Mouse (Mus musculus): ENCODE results near the gene Gp9. TPM values are rescaled to one million over a fixed set of nuclear protein-coding genes. Genes with fewer than 3 reads are reported as not detected.

Gene Gp9
- total and polyA plus RNA-seq, 2 experiments from 2014 or later = not detected

- H3K4me3 ChIP-seq (ENCODE audit: low read depth, low read length) = no peak overlapping the region
- DNase-seq (ENCODE audit: low spot score) = no peak
- ATAC-seq (ENCODE audit: low FRiP score) = no peak
- TF ChIP-seq CTCF (IDR thresholded peaks at IDR 0.05) = no peak
- H3K36me3 ChIP-seq (ENCODE audit: insufficient read depth, low read length) = peaks cover 9% of the 10 kb centered on the region; the same call in 1 of the 2 replicates
- H3K27ac ChIP-seq (ENCODE audit: low read depth, low read length) = no peak overlapping the region
- no peak overlapping the region for H3K9ac ChIP-seq (replicated peaks; ENCODE audit: low read length, poor library complexity, severe bottlenecking)
- no peaks in the 10 kb centered on the region for H3K9me3 ChIP-seq (ENCODE audit: low read length)
- WGBS = 87% methylated on average over 6 of the region's 6 CpGs
- no peak overlapping the region for H3K4me2 ChIP-seq (ENCODE audit: low read depth, low read length, poor library complexity, severe bottlenecking)
- H3K27me3 ChIP-seq (ENCODE audit: insufficient read depth, low read length) = no peaks in the 10 kb centered on the region
- no peaks in the 10 kb centered on the region for H3K4me1 ChIP-seq (ENCODE audit: insufficient read depth, low read length)
These were observed 26.3 kb upstream of the Gp9 start for GRCm38 (mm10) chr6:87751574-87751973.

GRCm38 (mm10) chr6:87755196-87755595 is 22.7 kb upstream of the Gp9 start:
- Histone ChIP-seq H3K9me3 (ENCODE audit: low read length) (no peaks in the 10 kb centered on the region), H3K27me3 (ENCODE audit: insufficient read depth, low read length) (no peaks in the 10 kb centered on the region), H3K4me2 (ENCODE audit: low read depth, low read length, poor library complexity, severe bottlenecking) (no peak overlapping the region), H3K9ac (replicated peaks; ENCODE audit: low read length, poor library complexity, severe bottlenecking) (no peak overlapping the region), H3K4me3 (ENCODE audit: low read depth, low read length) (no peak overlapping the region), H3K27ac (ENCODE audit: low read depth, low read length) (no peak overlapping the region), H3K36me3 (ENCODE audit: insufficient read depth, low read length) (peaks cover 11% of the 10 kb centered on the region; the same call in 1 of the 2 replicates), H3K4me1 (ENCODE audit: insufficient read depth, low read length) (no peaks in the 10 kb centered on the region)
- WGBS = 96% methylated on average over 4 of the region's 4 CpGs
- ATAC-seq (ENCODE audit: low FRiP score) = no peak
- no peak for TF ChIP-seq CTCF (IDR thresholded peaks at IDR 0.05)
- DNase-seq (ENCODE audit: low spot score) = no peak

- Histone ChIP-seq H3K4me3 (ENCODE audit: low read depth, low read length) (no peak overlapping the region), H3K4me1 (ENCODE audit: insufficient read depth, low read length) (no peaks in the 10 kb centered on the region), H3K4me2 (ENCODE audit: low read depth, low read length, poor library complexity, severe bottlenecking) (no peak overlapping the region), H3K27me3 (ENCODE audit: insufficient read depth, low read length) (no peaks in the 10 kb centered on the region), H3K36me3 (ENCODE audit: insufficient read depth, low read length) (peaks cover 6% of the 10 kb centered on the region; the same call in 1 of the 2 replicates), H3K9me3 (ENCODE audit: low read length) (no peaks in the 10 kb centered on the region), H3K9ac (replicated peaks; ENCODE audit: low read length, poor library complexity, severe bottlenecking) (no peak overlapping the region), H3K27ac (ENCODE audit: low read depth, low read length) (no peak overlapping the region)
- TF ChIP-seq CTCF (IDR thresholded peaks at IDR 0.05) = no peak
- WGBS = 90% methylated on average over 8 of the region's 8 CpGs
- no peak for DNase-seq (ENCODE audit: low spot score)
- ATAC-seq (ENCODE audit: low FRiP score) = no peak
These were observed 21.0 kb upstream of the Gp9 start for GRCm38 (mm10) chr6:87756896-87757295.

- TF ChIP-seq CTCF (IDR thresholded peaks at IDR 0.05) = no peak
- WGBS = 67% methylated on average over 3 of the region's 3 CpGs
- no peak overlapping the region for H3K4me2 ChIP-seq (ENCODE audit: low read depth, low read length, poor library complexity, severe bottlenecking)
These were observed 18.5 kb upstream of the Gp9 start for GRCm38 (mm10) chr6:87759404-87759803.

GRCm38 (mm10) chr6:87759850-87760249 is 18.0 kb upstream of the Gp9 start:
- H3K27ac ChIP-seq (ENCODE audit: low read depth, low read length) = no peak overlapping the region
- no peak for DNase-seq (ENCODE audit: low spot score)
- no peak overlapping the region for H3K9ac ChIP-seq (replicated peaks; ENCODE audit: low read length, poor library complexity, severe bottlenecking)
- no peak overlapping the region for H3K4me3 ChIP-seq (ENCODE audit: low read depth, low read length)
- H3K4me1 ChIP-seq (ENCODE audit: insufficient read depth, low read length) = no peaks in the 10 kb centered on the region
- peaks cover 4% of the 10 kb centered on the region; the same call in 1 of the 2 replicates for H3K36me3 ChIP-seq (ENCODE audit: insufficient read depth, low read length)
- TF ChIP-seq CTCF (IDR thresholded peaks at IDR 0.05) = no peak
- WGBS = 83% methylated on average over 3 of the region's 3 CpGs
- H3K27me3 ChIP-seq (ENCODE audit: insufficient read depth, low read length) = no peaks in the 10 kb centered on the region
- no peak overlapping the region for H3K4me2 ChIP-seq (ENCODE audit: low read depth, low read length, poor library complexity, severe bottlenecking)
- no peak for ATAC-seq (ENCODE audit: low FRiP score)
- H3K9me3 ChIP-seq (ENCODE audit: low read length) = no peaks in the 10 kb centered on the region

More at GRCm38 (mm10) chr6:87759404-87759803, 18.5 kb upstream of the Gp9 start:
- Histone ChIP-seq H3K9me3 (ENCODE audit: low read length) (no peaks in the 10 kb centered on the region), H3K4me1 (ENCODE audit: insufficient read depth, low read length) (no peaks in the 10 kb centered on the region), H3K9ac (replicated peaks; ENCODE audit: low read length, poor library complexity, severe bottlenecking) (no peak overlapping the region), H3K4me3 (ENCODE audit: low read depth, low read length) (no peak overlapping the region), H3K27ac (ENCODE audit: low read depth, low read length) (no peak overlapping the region), H3K27me3 (ENCODE audit: insufficient read depth, low read length) (no peaks in the 10 kb centered on the region), H3K36me3 (ENCODE audit: insufficient read depth, low read length) (peaks cover 5% of the 10 kb centered on the region; the same call in 1 of the 2 replicates)
- ATAC-seq (ENCODE audit: low FRiP score) (no peak), DNase-seq (ENCODE audit: low spot score) (no peak)

GRCm38 (mm10) chr6:87762161-87762560 is 15.7 kb upstream of the Gp9 start:
- no peak for ATAC-seq (ENCODE audit: low FRiP score)
- Histone ChIP-seq H3K27me3 (ENCODE audit: insufficient read depth, low read length) (no peaks in the 10 kb centered on the region), H3K4me1 (ENCODE audit: insufficient read depth, low read length) (no peaks in the 10 kb centered on the region), H3K9me3 (ENCODE audit: low read length) (no peaks in the 10 kb centered on the region), H3K4me2 (ENCODE audit: low read depth, low read length, poor library complexity, severe bottlenecking) (no peak overlapping the region), H3K9ac (replicated peaks; ENCODE audit: low read length, poor library complexity, severe bottlenecking) (no peak overlapping the region), H3K27ac (ENCODE audit: low read depth, low read length) (no peak overlapping the region), H3K4me3 (ENCODE audit: low read depth, low read length) (no peak overlapping the region), H3K36me3 (ENCODE audit: insufficient read depth, low read length) (no peaks in the 10 kb centered on the region)
- no peak for DNase-seq (ENCODE audit: low spot score)
- WGBS = 93% methylated on average over 5 of the region's 5 CpGs
- no peak for TF ChIP-seq CTCF (IDR thresholded peaks at IDR 0.05)

Data from midbrain, postnatal 0 days (tissue).